ENCODE assay signal across 13 mouse cellular contexts in genomic region chr5:37225708-37226107, GRCm38 (mm10). TPM values are rescaled to one million over a fixed set of nuclear protein-coding genes. Genes with fewer than 3 reads are reported as not detected.
"Had no signal": no experiment of that assay in that cellular context is flagged by ENCODE, and none has a peak within 500 bp of the region (broad histone marks: within the 10 kb centered on the region; RNA-seq: fewer than 3 reads in every experiment).

No protein-coding gene starts in this region.

- H3K9me3 ChIP-seq: limb, embryonic 12.5 days; liver, embryonic 13.5 days; lung, embryonic 15.5 days; megakaryocyte, embryonic 14.5 days; midbrain, embryonic 12.5 days had no signal

- DNase-seq: kidney, postnatal 4 days; liver; liver, embryonic 13.5 days; liver, postnatal 0 days; lung, postnatal 14 days; right cerebral cortex, postnatal 14 days; thymus, postnatal 36 days had no signal

- H3K4me3 ChIP-seq: layer of hippocampus, adult 2 months; limb, embryonic 12.5 days; liver, embryonic 13.5 days; lung, embryonic 15.5 days; megakaryocyte, embryonic 14.5 days; midbrain, embryonic 12.5 days had no signal

- H3K27me3 ChIP-seq: liver, embryonic 13.5 days; lung, embryonic 15.5 days; midbrain, embryonic 12.5 days had no signal

- H3K4me2 ChIP-seq: limb, embryonic 12.5 days; liver, embryonic 13.5 days; lung, embryonic 15.5 days; midbrain, embryonic 12.5 days had no signal

- H3K27ac ChIP-seq: layer of hippocampus, adult 2 months; limb, embryonic 12.5 days; liver, embryonic 13.5 days; lung, embryonic 15.5 days; macrophage; midbrain, embryonic 12.5 days had no signal

- H3K36me3 ChIP-seq: limb, embryonic 12.5 days; liver, embryonic 13.5 days; lung, embryonic 15.5 days; midbrain, embryonic 12.5 days had no signal

- ATAC-seq: liver, postnatal 0 days had no signal

- H3K9ac ChIP-seq: limb, embryonic 12.5 days; liver, embryonic 13.5 days; liver, postnatal 0 days; lung, embryonic 15.5 days; midbrain, embryonic 12.5 days had no signal

- H3K4me1 ChIP-seq: limb, embryonic 12.5 days; liver, embryonic 13.5 days; lung, embryonic 15.5 days; megakaryocyte, embryonic 14.5 days had no signal

RNA-seq across cellular contexts. Expression of gene Crmp1, which starts 16.0 kb away (rescaled TPM):
- polyA plus RNA-seq: macrophage had no signal
